Mouse (Mus musculus): ENCODE data around the gene Mapkbp1. TPM values are rescaled to one million over a fixed set of nuclear protein-coding genes. Genes with fewer than 3 reads are reported as not detected.
A peak's percentile ranks its signal among the peaks of the same experiment; 100 is the strongest.

The Mapkbp1 gene
- 15.9 and 19.5 TPM in 2 replicates for polyA plus RNA-seq (2012; rRNA removed)

GRCm38 (mm10) chr2:119972537-119972879, at the start of gene Mapkbp1:
Gene Mapkbp1 (plus strand): TSS chr2:119972699.
- no peak for DNase-seq (ENCODE audit: low spot score)

GRCm38 (mm10) chr2:119970571-119970970, 1.9 kb upstream of the Mapkbp1 start:
- no peak for DNase-seq (ENCODE audit: low spot score)

GRCm38 (mm10) chr2:119971316-119971715, 1.2 kb upstream of the Mapkbp1 start:
- no peak for DNase-seq (ENCODE audit: low spot score)

- DNase-seq (ENCODE audit: low spot score): peak; percentile 90
Observed at GRCm38 (mm10) chr2:119971837-119972536, 512 bp upstream of the Mapkbp1 start.

- DNase-seq (ENCODE audit: low spot score): no peak
Observed at GRCm38 (mm10) chr2:119980343-119980986, 8.0 kb downstream of the Mapkbp1 start.

GRCm38 (mm10) chr2:119981631-119982030, 9.1 kb downstream of the Mapkbp1 start:
- no peak for DNase-seq (ENCODE audit: low spot score)

- DNase-seq (ENCODE audit: low spot score): no peak
Observed at GRCm38 (mm10) chr2:119985871-119986270, 13.4 kb downstream of the Mapkbp1 start.

- no peak for DNase-seq (ENCODE audit: low spot score)
Observed at GRCm38 (mm10) chr2:119986369-119986768, 13.9 kb downstream of the Mapkbp1 start.

- no peak for DNase-seq (ENCODE audit: low spot score)
Observed at GRCm38 (mm10) chr2:119987441-119987840, 14.9 kb downstream of the Mapkbp1 start.

- no peak for DNase-seq (ENCODE audit: low spot score)
Observed at GRCm38 (mm10) chr2:119988952-119989351, 16.5 kb downstream of the Mapkbp1 start.

GRCm38 (mm10) chr2:119990881-119991280, 18.4 kb downstream of the Mapkbp1 start:
- DNase-seq (ENCODE audit: low spot score): no peak

GRCm38 (mm10) chr2:119992349-119992748, 19.9 kb downstream of the Mapkbp1 start:
- DNase-seq (ENCODE audit: low spot score): no peak

- DNase-seq (ENCODE audit: low spot score): no peak
Observed at GRCm38 (mm10) chr2:119993515-119993914, 21.0 kb downstream of the Mapkbp1 start.

GRCm38 (mm10) chr2:119994839-119995238, 22.3 kb downstream of the Mapkbp1 start:
- DNase-seq (ENCODE audit: low spot score): no peak

GRCm38 (mm10) chr2:119995391-119996281, 23.1 kb downstream of the Mapkbp1 start:
- no peak for DNase-seq (ENCODE audit: low spot score)

- DNase-seq (ENCODE audit: low spot score): no peak
Observed at GRCm38 (mm10) chr2:119997354-119997753, 24.9 kb downstream of the Mapkbp1 start.

- DNase-seq (ENCODE audit: low spot score): no peak
Observed at GRCm38 (mm10) chr2:119999731-120000130, 27.2 kb downstream of the Mapkbp1 start.

GRCm38 (mm10) chr2:120000882-120001584, 28.5 kb downstream of the Mapkbp1 start:
- no peak for DNase-seq (ENCODE audit: low spot score)

GRCm38 (mm10) chr2:120001956-120002355, 29.5 kb downstream of the Mapkbp1 start:
- no peak for DNase-seq (ENCODE audit: low spot score)

- no peak for DNase-seq (ENCODE audit: low spot score)
Observed at GRCm38 (mm10) chr2:120003970-120004369, 31.5 kb downstream of the Mapkbp1 start.

GRCm38 (mm10) chr2:120006696-120007095, 34.2 kb downstream of the Mapkbp1 start:
- no peak for DNase-seq (ENCODE audit: low spot score)

Measured in urinary bladder, adult 2 months (tissue).